In genomic region chr2:117512551-117512950, GRCm38 (mm10) we compare ENCODE assay signal across 14 mouse cellular contexts.
DNase-seq lines count a peak whose midpoint lies in the region; ATAC-seq and TF ChIP-seq lines count a peak whose summit lies in the region.
"Had no signal": no experiment of that assay in that cellular context is flagged by ENCODE, and none has a peak within 500 bp of the region (broad histone marks: within the 10 kb centered on the region; RNA-seq: fewer than 3 reads in every experiment).

No protein-coding gene starts in this region.

- peaks cover 6% of the 10 kb centered on the region; the same call in 1 of the 2 replicates for H3K4me1 ChIP-seq in hindbrain, embryonic 10.5 days (replicated peaks)
- no peaks in the 10 kb centered on the region for H3K4me1 ChIP-seq in hindbrain, embryonic 14.5 days (replicated peaks; ENCODE audit: control insufficient read depth, insufficient read depth, low read length)
- no peaks in the 10 kb centered on the region for H3K4me1 ChIP-seq in lung, embryonic 14.5 days (ENCODE audit: insufficient read depth)

- TF ChIP-seq CTCF in lung, embryonic 14.5 days (IDR thresholded peaks at IDR 0.05; ENCODE audit: low read depth) = no peak

- DNase-seq in hindbrain, embryonic 10.5 days (ENCODE audit: low spot score) = peak; percentile 17
- DNase-seq in hindbrain, embryonic 14.5 days (ENCODE audit: low spot score) = no peak
- peak; percentile 12 for DNase-seq in adipocyte (ENCODE audit: low spot score)
- DNase-seq in adrenal gland, postnatal 25 days = peak; percentile 3
- peak; percentile 27 for DNase-seq in lung, embryonic 14.5 days
- no peak for DNase-seq in B cell, adult 2 months
- DNase-seq: right cerebral cortex, adult 18-20 months had no signal

- no peak overlapping the region for H3K4me2 ChIP-seq in hindbrain, embryonic 14.5 days (replicated peaks)
- H3K4me2 ChIP-seq in lung, embryonic 14.5 days = no peak overlapping the region
- H3K4me2 ChIP-seq: limb, embryonic 12.5 days had no signal

- H3K9me3 ChIP-seq in hindbrain, embryonic 10.5 days = no peaks in the 10 kb centered on the region
- no peaks in the 10 kb centered on the region for H3K9me3 ChIP-seq in hindbrain, embryonic 14.5 days (ENCODE audit: control insufficient read depth, low read length)
- no peaks in the 10 kb centered on the region for H3K9me3 ChIP-seq in lung, embryonic 14.5 days (ENCODE audit: low read depth, low read length)
- H3K9me3 ChIP-seq: limb, embryonic 12.5 days had no signal

- ATAC-seq in hindbrain, embryonic 14.5 days (ENCODE audit: low FRiP score) = no peak
- ATAC-seq in lung, embryonic 14.5 days (ENCODE audit: insufficient read depth) = no peak
- ATAC-seq in monocyte, adult 5-6 weeks (replicated peaks; ENCODE audit: insufficient number of reproducible peaks, low FRiP score, low TSS enrichment, poor library complexity, severe bottlenecking) = no peak
- ATAC-seq: activated CD4-positive, CD25-positive, alpha-beta regulatory T cell, adult 4 months; forebrain, embryonic 14.5 days had no signal

- H3K27ac ChIP-seq in hindbrain, embryonic 10.5 days = no peak overlapping the region
- H3K27ac ChIP-seq in hindbrain, embryonic 14.5 days = no peak overlapping the region
- no peak overlapping the region for H3K27ac ChIP-seq in lung, embryonic 14.5 days (ENCODE audit: low read depth)
- H3K27ac ChIP-seq: heart, adult 2 months; layer of hippocampus, adult 2 months; limb, embryonic 12.5 days; stomach, postnatal 0 days had no signal

- no peak overlapping the region for H3K4me3 ChIP-seq in hindbrain, embryonic 10.5 days
- H3K4me3 ChIP-seq in hindbrain, embryonic 14.5 days (replicated peaks; ENCODE audit: low read length) = no peak overlapping the region
- no peak overlapping the region for H3K4me3 ChIP-seq in lung, embryonic 14.5 days (ENCODE audit: low read depth, low read length)
- H3K4me3 ChIP-seq: heart, adult 2 months; layer of hippocampus, adult 2 months; limb, embryonic 12.5 days had no signal

- H3K36me3 ChIP-seq in hindbrain, embryonic 10.5 days = no peaks in the 10 kb centered on the region
- no peaks in the 10 kb centered on the region for H3K36me3 ChIP-seq in hindbrain, embryonic 14.5 days (replicated peaks; ENCODE audit: control insufficient read depth, insufficient read depth)
- no peaks in the 10 kb centered on the region for H3K36me3 ChIP-seq in lung, embryonic 14.5 days (ENCODE audit: insufficient read depth)
- H3K36me3 ChIP-seq: limb, embryonic 12.5 days had no signal

- H3K9ac ChIP-seq in hindbrain, embryonic 14.5 days = no peak overlapping the region
- H3K9ac ChIP-seq in lung, embryonic 14.5 days = no peak overlapping the region
- H3K9ac ChIP-seq: limb, embryonic 12.5 days had no signal

- no peaks in the 10 kb centered on the region for H3K27me3 ChIP-seq in hindbrain, embryonic 10.5 days (ENCODE audit: insufficient read depth, poor library complexity, severe bottlenecking)
- no peaks in the 10 kb centered on the region for H3K27me3 ChIP-seq in hindbrain, embryonic 14.5 days (ENCODE audit: control insufficient read depth, insufficient read depth, low read length)
- no peaks in the 10 kb centered on the region for H3K27me3 ChIP-seq in lung, embryonic 14.5 days (ENCODE audit: insufficient read depth, low read length)
- H3K27me3 ChIP-seq: limb, embryonic 12.5 days had no signal

- 69% methylated on average over 9 of the region's 9 CpGs for WGBS in hindbrain, embryonic 10.5 days
- WGBS in hindbrain, embryonic 14.5 days = 70% methylated on average over 9 of the region's 9 CpGs
- 40% methylated on average over 9 of the region's 9 CpGs for WGBS in lung, embryonic 14.5 days

Comparison
In these comparisons a context has a peak if more than half of its experiments do, and no peak if none do; other contexts are left out.
1. DNase-seq: peak in hindbrain, embryonic 10.5 days (single experiment), adipocyte (single experiment), adrenal gland, postnatal 25 days (single experiment) and lung, embryonic 14.5 days (single experiment); none in hindbrain, embryonic 14.5 days (single experiment) and B cell, adult 2 months (0 of 2).